Mouse (Mus musculus): ENCODE measurements around the gene Gpha2. TPM values are rescaled to one million over a fixed set of nuclear protein-coding genes. Genes with fewer than 3 reads are reported as not detected.

Gene Gpha2
- polyA plus RNA-seq, 1 experiment from 2014 or later = 0.24 TPM

GRCm38 (mm10) chr19:6234337-6235083, 8.3 kb downstream of the Gpha2 start:
- no peaks in the 10 kb centered on the region for H3K9me3 ChIP-seq
- peaks cover 32% of the 10 kb centered on the region for H3K36me3 ChIP-seq
- no peak for DNase-seq (ENCODE audit: low spot score)
- 68% methylated on average over 11 of the region's 11 CpGs for WGBS
- no peaks in the 10 kb centered on the region for H3K27me3 ChIP-seq (ENCODE audit: insufficient read depth, poor library complexity, severe bottlenecking)
- no peak overlapping the region for H3K27ac ChIP-seq
- peaks cover 20% of the 10 kb centered on the region for H3K4me1 ChIP-seq
- peak overlapping the region; percentile 87 for H3K4me3 ChIP-seq

- no peaks in the 10 kb centered on the region for H3K27me3 ChIP-seq (ENCODE audit: insufficient read depth, poor library complexity, severe bottlenecking)
- peak within 1 kb of the TSS; percentile 92 for H3K27ac ChIP-seq
- peaks cover 20% of the 10 kb centered on the region for H3K4me1 ChIP-seq
- H3K4me3 ChIP-seq = peak within 1 kb of the TSS; percentile 87
- peaks cover 24% of the 10 kb centered on the region for H3K36me3 ChIP-seq
- 2% methylated on average over 48 of the region's 48 CpGs for WGBS
- DNase-seq (ENCODE audit: low spot score) = peak; percentile 96
- no peaks in the 10 kb centered on the region for H3K9me3 ChIP-seq
Measured at GRCm38 (mm10) chr19:6235084-6236052, 9.2 kb downstream of the Gpha2 start, which contains the start of gene Ppp2r5b. Gene Ppp2r5b, minus strand, starts transcription at chr19:6235872.

- WGBS = under 1% methylated on average over 9 of the region's 9 CpGs
- peak overlapping the region; percentile 87 for H3K4me3 ChIP-seq
- peaks cover 17% of the 10 kb centered on the region for H3K36me3 ChIP-seq
- peaks cover 20% of the 10 kb centered on the region for H3K4me1 ChIP-seq
- no peaks in the 10 kb centered on the region for H3K27me3 ChIP-seq (ENCODE audit: insufficient read depth, poor library complexity, severe bottlenecking)
- DNase-seq (ENCODE audit: low spot score) = peak; percentile 96
- H3K9me3 ChIP-seq = no peaks in the 10 kb centered on the region
- peak overlapping the region; percentile 92 for H3K27ac ChIP-seq
Measured at GRCm38 (mm10) chr19:6236053-6236441, 9.9 kb downstream of the Gpha2 start.

- Histone ChIP-seq H3K27ac (peak overlapping the region; percentile 92), H3K9me3 (no peaks in the 10 kb centered on the region), H3K4me3 (0 out of 2 replicates have a peak overlapping the region, but pooled peaks have one; percentile 87), H3K36me3 (peaks cover 9% of the 10 kb centered on the region), H3K27me3 (ENCODE audit: insufficient read depth, poor library complexity, severe bottlenecking) (no peaks in the 10 kb centered on the region), H3K4me1 (peaks cover 20% of the 10 kb centered on the region)
- 68% methylated on average over 7 of the region's 7 CpGs for WGBS
- no peak for DNase-seq (ENCODE audit: low spot score)
Measured at GRCm38 (mm10) chr19:6236842-6237241, 10.7 kb downstream of the Gpha2 start.

GRCm38 (mm10) chr19:6238740-6239139, 12.6 kb downstream of the Gpha2 start:
- H3K9me3 ChIP-seq = no peaks in the 10 kb centered on the region
- no peaks in the 10 kb centered on the region for H3K27me3 ChIP-seq (ENCODE audit: insufficient read depth, poor library complexity, severe bottlenecking)
- H3K4me3 ChIP-seq = no peak overlapping the region
- no peak for DNase-seq (ENCODE audit: low spot score)
- H3K36me3 ChIP-seq = no peaks in the 10 kb centered on the region
- H3K4me1 ChIP-seq = peaks cover 37% of the 10 kb centered on the region
- no peak overlapping the region for H3K27ac ChIP-seq

GRCm38 (mm10) chr19:6240136-6240535, 14.0 kb downstream of the Gpha2 start:
- WGBS = 43% methylated on average over 1 of the region's 1 CpGs
- Histone ChIP-seq H3K27me3 (ENCODE audit: insufficient read depth, poor library complexity, severe bottlenecking) (no peaks in the 10 kb centered on the region), H3K9me3 (no peaks in the 10 kb centered on the region), H3K36me3 (peaks cover 9% of the 10 kb centered on the region), H3K4me1 (peaks cover 26% of the 10 kb centered on the region), H3K27ac (no peak overlapping the region), H3K4me3 (no peak overlapping the region)
- no peak for DNase-seq (ENCODE audit: low spot score)

- WGBS = 27% methylated on average over 5 of the region's 5 CpGs
- Histone ChIP-seq H3K27me3 (ENCODE audit: insufficient read depth, poor library complexity, severe bottlenecking) (no peaks in the 10 kb centered on the region), H3K27ac (peak overlapping the region; percentile 90; the same call in 1 of the 2 replicates), H3K4me3 (peak overlapping the region; percentile 88; the same call in 1 of the 2 replicates), H3K36me3 (peaks cover 15% of the 10 kb centered on the region), H3K4me1 (peaks cover 23% of the 10 kb centered on the region), H3K9me3 (no peaks in the 10 kb centered on the region)
- no peak for DNase-seq (ENCODE audit: low spot score)
Measured at GRCm38 (mm10) chr19:6240725-6241124, 14.5 kb downstream of the Gpha2 start.

- DNase-seq (ENCODE audit: low spot score) = peak; percentile 100
- Histone ChIP-seq H3K27ac (peak within 1 kb of the TSS; percentile 90), H3K4me3 (peak within 1 kb of the TSS; percentile 88), H3K4me1 (peaks cover 18% of the 10 kb centered on the region), H3K36me3 (peaks cover 23% of the 10 kb centered on the region), H3K27me3 (ENCODE audit: insufficient read depth, poor library complexity, severe bottlenecking) (no peaks in the 10 kb centered on the region), H3K9me3 (no peaks in the 10 kb centered on the region)
- under 1% methylated on average over 55 of the region's 55 CpGs for WGBS
Measured at GRCm38 (mm10) chr19:6241274-6242107, 15.3 kb downstream of the Gpha2 start, which contains the start of gene Atg2a. Gene Atg2a, plus strand, starts transcription at chr19:6241668.

GRCm38 (mm10) chr19:6242281-6242680, 16.1 kb downstream of the Gpha2 start:
- peak overlapping the region; percentile 90 for H3K27ac ChIP-seq
- H3K27me3 ChIP-seq (ENCODE audit: insufficient read depth, poor library complexity, severe bottlenecking) = no peaks in the 10 kb centered on the region
- peak overlapping the region; percentile 88 for H3K4me3 ChIP-seq
- DNase-seq (ENCODE audit: low spot score) = no peak
- peaks cover 30% of the 10 kb centered on the region for H3K36me3 ChIP-seq
- H3K9me3 ChIP-seq = no peaks in the 10 kb centered on the region
- WGBS = 0% methylated on average over 4 of the region's 4 CpGs
- peaks cover 16% of the 10 kb centered on the region for H3K4me1 ChIP-seq

- Histone ChIP-seq H3K27ac (no peak overlapping the region), H3K9me3 (no peaks in the 10 kb centered on the region), H3K36me3 (peaks cover 40% of the 10 kb centered on the region), H3K4me1 (peaks cover 20% of the 10 kb centered on the region), H3K27me3 (ENCODE audit: insufficient read depth, poor library complexity, severe bottlenecking) (no peaks in the 10 kb centered on the region), H3K4me3 (no peak overlapping the region)
- DNase-seq (ENCODE audit: low spot score) = no peak
- WGBS = 80% methylated on average over 5 of the region's 5 CpGs
Measured at GRCm38 (mm10) chr19:6243226-6243625, 17.0 kb downstream of the Gpha2 start.

GRCm38 (mm10) chr19:6245806-6246205, 19.6 kb downstream of the Gpha2 start:
- 86% methylated on average over 1 of the region's 1 CpGs for WGBS
- Histone ChIP-seq H3K4me1 (peaks cover 20% of the 10 kb centered on the region), H3K4me3 (no peak overlapping the region), H3K27ac (no peak overlapping the region), H3K27me3 (ENCODE audit: insufficient read depth, poor library complexity, severe bottlenecking) (no peaks in the 10 kb centered on the region), H3K36me3 (peaks cover 59% of the 10 kb centered on the region), H3K9me3 (no peaks in the 10 kb centered on the region)
- no peak for DNase-seq (ENCODE audit: low spot score)

Data from heart, embryonic 10.5 days (tissue).